Mouse (Mus musculus) stomach, embryonic 15.5 days (tissue): ENCODE measurements around the gene Pde4dip. TPM values are rescaled to one million over a fixed set of nuclear protein-coding genes. Genes with fewer than 3 reads are reported as not detected.

Experiments
- ATAC-seq: fragments of 200-750 bp; cut with Nextera tagmentation; 2 replicates; pipeline ENCODE4 v1.8.0; 2017; ENCODE audit warnings: low read depth, moderate number of reproducible peaks, moderate TSS enrichment; ENCODE audit not compliant: insufficient read depth, low FRiP score
- H3K27ac ChIP-seq: fragments of 300-500 bp; sonication (generic); 2 replicates; pipeline ENCODE4 v1.5.1; 2015; ENCODE audit warnings: mild to moderate bottlenecking, inconsistent platforms
- H3K27me3 ChIP-seq: fragments of 300-500 bp; sonication (generic); replicated peaks from 2 replicates; pipeline ENCODE4 v1.6.1; 2015; ENCODE audit warnings: inconsistent platforms
- H3K36me3 ChIP-seq: fragments of 300-500 bp; sonication (generic); 2 replicates; pipeline ENCODE4 v1.6.1; 2015; ENCODE audit warnings: inconsistent platforms
- H3K4me1 ChIP-seq: fragments of 300-500 bp; sonication (generic); 2 replicates; pipeline ENCODE4 v1.6.1; 2015; ENCODE audit warnings: inconsistent platforms
- H3K4me2 ChIP-seq: fragments of 300-500 bp; sonication (generic); 2 replicates; pipeline ENCODE4 v1.6.1; 2015; ENCODE audit warnings: mild to moderate bottlenecking, inconsistent platforms
- H3K4me3 ChIP-seq: fragments of 300-500 bp; sonication (generic); replicated peaks from 2 replicates; pipeline ENCODE4 v1.5.1; 2015; ENCODE audit warnings: inconsistent platforms
- H3K9ac ChIP-seq: fragments of 300-500 bp; sonication (generic); 2 replicates; pipeline ENCODE4 v1.6.1; 2015; ENCODE audit warnings: inconsistent platforms
- H3K9me3 ChIP-seq: fragments of 300-500 bp; sonication (generic); 2 replicates; pipeline ENCODE4 v1.6.1; 2016; ENCODE audit warnings: inconsistent platforms
- whole genome bisulfite sequencing: fragments of 180-500 bp; shearing (Covaris S2); methylation state at CpG from one replicate; pipeline ENCODE4 v1.1.7; 2015; 5-methylcytosine and 5-hydroxymethylcytosine counted together
- polyA plus RNA-seq: library from polyadenylated mRNA; unstranded; fragments of >200 nt; fragmentation: Nextera tagmentation; extraction: Ambion mirVana; gene quantifications from 2 replicates; pipeline ENCODE4 v1.2.1, GENCODE M21; 2015

The Pde4dip gene
- polyA plus RNA-seq, 1 experiment from 2014 or later = 21.3 TPM

DNA sequence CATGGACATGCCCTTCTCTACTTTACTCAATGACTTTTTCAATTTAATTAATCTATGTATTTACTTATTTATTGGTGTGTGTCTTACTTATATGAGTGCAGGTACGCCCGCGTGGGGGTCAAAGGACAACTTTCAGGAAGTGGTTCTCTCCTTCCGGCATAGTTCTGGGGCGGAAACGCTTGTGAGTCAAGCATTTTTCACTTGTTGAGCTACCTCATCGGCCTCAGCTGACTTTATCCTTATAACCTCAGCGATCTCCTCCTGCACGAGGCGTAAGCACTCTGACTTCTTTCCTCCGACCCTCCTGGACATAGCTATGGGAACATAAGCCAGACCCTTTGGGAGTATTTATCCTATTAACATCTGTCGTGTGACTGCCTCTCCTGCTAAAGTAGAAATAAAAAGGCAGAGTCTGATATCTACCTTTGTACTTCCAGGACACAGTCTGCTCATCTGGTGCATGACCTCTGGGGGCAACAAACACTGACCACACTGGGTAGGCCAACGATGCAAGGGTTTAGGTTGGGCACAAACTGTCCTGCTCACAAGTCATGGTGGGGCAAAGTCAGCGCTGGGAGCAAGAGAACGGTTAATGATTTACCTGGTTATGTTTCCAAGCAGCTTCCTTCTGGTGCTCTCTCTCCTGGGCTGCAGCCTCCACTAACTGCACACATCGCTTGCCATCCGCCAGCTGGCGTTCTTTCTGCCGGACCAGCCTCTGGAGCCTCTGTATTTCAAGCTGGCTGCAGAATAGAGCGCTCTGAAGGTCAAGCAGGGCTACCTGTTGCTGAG is 132.0 kb downstream of the Pde4dip start:
- Histone ChIP-seq H3K4me2 (no peak overlapping the region), H3K4me3 (no peak overlapping the region), H3K9me3 (no peaks in the 10 kb centered on the region), H3K27ac (0 out of 2 replicates have a peak overlapping the region, but pooled peaks have one; percentile 28), H3K9ac (no peak overlapping the region), H3K27me3 (no peaks in the 10 kb centered on the region), H3K36me3 (peaks cover 43% of the 10 kb centered on the region), H3K4me1 (no peaks in the 10 kb centered on the region)
- ATAC-seq = peak; percentile 83
- 77% methylated on average over 20 of the region's 20 CpGs for WGBS

GRCm38 (mm10) chr3:97755411-97755810 is 133.1 kb downstream of the Pde4dip start:
- ATAC-seq = no peak
- Histone ChIP-seq H3K9me3 (no peaks in the 10 kb centered on the region), H3K4me2 (no peak overlapping the region), H3K4me3 (no peak overlapping the region), H3K9ac (no peak overlapping the region), H3K27ac (no peak overlapping the region), H3K27me3 (no peaks in the 10 kb centered on the region), H3K36me3 (peaks cover 50% of the 10 kb centered on the region), H3K4me1 (no peaks in the 10 kb centered on the region)
- 93% methylated on average over 14 of the region's 14 CpGs for WGBS

GRCm38 (mm10) chr3:97752901-97753300 is 135.6 kb downstream of the Pde4dip start:
- Histone ChIP-seq H3K27ac (no peak overlapping the region), H3K4me2 (no peak overlapping the region), H3K36me3 (peaks cover 65% of the 10 kb centered on the region), H3K27me3 (no peaks in the 10 kb centered on the region), H3K4me3 (no peak overlapping the region), H3K9me3 (no peaks in the 10 kb centered on the region), H3K9ac (no peak overlapping the region), H3K4me1 (no peaks in the 10 kb centered on the region)
- 89% methylated on average over 3 of the region's 3 CpGs for WGBS
- ATAC-seq = no peak

DNA sequence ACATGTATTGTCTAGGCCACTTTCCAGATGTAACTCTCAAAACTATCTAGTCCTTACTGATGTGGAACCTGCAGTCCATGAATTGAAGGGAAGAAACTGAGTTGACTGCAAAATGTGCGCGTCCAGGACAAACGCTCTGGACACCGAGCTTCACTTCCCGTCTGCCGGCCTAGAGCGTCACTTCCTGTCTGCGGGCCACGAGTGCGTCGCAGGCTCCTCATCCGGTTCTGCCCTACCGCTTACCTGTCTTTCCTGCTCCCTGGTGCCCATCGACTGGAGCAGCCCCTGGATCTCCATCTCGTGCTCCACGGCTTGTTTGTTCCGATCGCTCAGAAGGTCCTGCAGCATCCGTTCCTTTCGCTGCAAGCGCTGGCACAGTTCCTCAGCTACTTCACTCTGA is 136.9 kb downstream of the Pde4dip start:
- Histone ChIP-seq H3K36me3 (peaks cover 62% of the 10 kb centered on the region), H3K4me1 (no peaks in the 10 kb centered on the region), H3K9me3 (no peaks in the 10 kb centered on the region), H3K27me3 (no peaks in the 10 kb centered on the region), H3K4me3 (no peak overlapping the region), H3K27ac (no peak overlapping the region), H3K9ac (no peak overlapping the region), H3K4me2 (no peak overlapping the region)
- ATAC-seq = no peak
- WGBS = 91% methylated on average over 21 of the region's 21 CpGs

GRCm38 (mm10) chr3:97748789-97749188 is 139.7 kb downstream of the Pde4dip start:
- H3K27ac ChIP-seq = no peak overlapping the region
- H3K36me3 ChIP-seq = peaks cover 62% of the 10 kb centered on the region
- 81% methylated on average over 10 of the region's 10 CpGs for WGBS
- ATAC-seq = no peak
- H3K9me3 ChIP-seq = no peaks in the 10 kb centered on the region
- no peak overlapping the region for H3K4me3 ChIP-seq
- H3K4me2 ChIP-seq = no peak overlapping the region
- H3K9ac ChIP-seq = no peak overlapping the region
- H3K27me3 ChIP-seq = no peaks in the 10 kb centered on the region
- H3K4me1 ChIP-seq = no peaks in the 10 kb centered on the region

DNA sequence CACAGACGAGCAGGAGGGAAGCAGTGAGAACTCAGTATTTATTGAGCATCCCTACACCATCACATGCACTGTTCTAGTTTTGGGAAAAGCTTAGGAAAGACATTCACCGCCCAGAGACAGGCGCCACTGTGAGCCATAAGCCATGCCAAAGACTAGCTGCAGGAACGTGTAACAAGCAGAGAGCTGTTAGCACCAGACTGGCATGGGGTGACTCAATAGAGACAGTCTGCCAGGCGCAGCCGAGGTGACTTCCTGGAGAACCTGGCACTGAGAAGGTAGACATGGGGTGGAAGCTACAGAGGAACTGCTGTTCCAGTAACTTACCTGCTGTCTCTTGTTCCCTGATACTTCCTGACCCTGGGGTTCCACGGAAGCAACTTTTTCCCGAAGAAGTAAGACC is 145.7 kb downstream of the Pde4dip start:
- Histone ChIP-seq H3K9ac (no peak overlapping the region), H3K4me2 (no peak overlapping the region), H3K36me3 (peaks cover 48% of the 10 kb centered on the region), H3K4me3 (no peak overlapping the region), H3K27me3 (no peaks in the 10 kb centered on the region), H3K27ac (no peak overlapping the region), H3K9me3 (no peaks in the 10 kb centered on the region), H3K4me1 (no peaks in the 10 kb centered on the region)
- ATAC-seq = no peak
- 90% methylated on average over 8 of the region's 8 CpGs for WGBS

- no peaks in the 10 kb centered on the region for H3K27me3 ChIP-seq
- ATAC-seq = no peak
- no peak overlapping the region for H3K9ac ChIP-seq
- no peak overlapping the region for H3K4me3 ChIP-seq
- H3K4me1 ChIP-seq = no peaks in the 10 kb centered on the region
- H3K27ac ChIP-seq = no peak overlapping the region
- no peaks in the 10 kb centered on the region for H3K9me3 ChIP-seq
- no peak overlapping the region for H3K4me2 ChIP-seq
- 55% methylated on average over 5 of the region's 5 CpGs for WGBS
- H3K36me3 ChIP-seq = peaks cover 2% of the 10 kb centered on the region; the same call in 1 of the 2 replicates
Observed at GRCm38 (mm10) chr3:97735575-97735974, 152.9 kb downstream of the Pde4dip start.

GRCm38 (mm10) chr3:97734259-97734658 is 154.2 kb downstream of the Pde4dip start:
- ATAC-seq = no peak
- Histone ChIP-seq H3K4me1 (no peaks in the 10 kb centered on the region), H3K27me3 (no peaks in the 10 kb centered on the region), H3K27ac (no peak overlapping the region), H3K9ac (no peak overlapping the region), H3K4me2 (no peak overlapping the region), H3K36me3 (no peaks in the 10 kb centered on the region), H3K4me3 (no peak overlapping the region), H3K9me3 (no peaks in the 10 kb centered on the region)
- WGBS = 67% methylated on average over 4 of the region's 4 CpGs

- Histone ChIP-seq H3K9me3 (no peaks in the 10 kb centered on the region), H3K27ac (no peak overlapping the region), H3K4me1 (no peaks in the 10 kb centered on the region), H3K9ac (no peak overlapping the region), H3K36me3 (no peaks in the 10 kb centered on the region), H3K4me2 (no peak overlapping the region), H3K4me3 (no peak overlapping the region), H3K27me3 (no peaks in the 10 kb centered on the region)
- 87% methylated on average over 6 of the region's 6 CpGs for WGBS
- ATAC-seq = no peak
Observed at GRCm38 (mm10) chr3:97732622-97733021, 155.9 kb downstream of the Pde4dip start.

GRCm38 (mm10) chr3:97730624-97731023 is 157.9 kb downstream of the Pde4dip start:
- H3K27me3 ChIP-seq = no peaks in the 10 kb centered on the region
- no peak overlapping the region for H3K9ac ChIP-seq
- no peaks in the 10 kb centered on the region for H3K36me3 ChIP-seq
- no peak for ATAC-seq
- no peak overlapping the region for H3K27ac ChIP-seq
- H3K9me3 ChIP-seq = no peaks in the 10 kb centered on the region
- WGBS = 88% methylated on average over 7 of the region's 7 CpGs
- no peaks in the 10 kb centered on the region for H3K4me1 ChIP-seq
- no peak overlapping the region for H3K4me2 ChIP-seq
- H3K4me3 ChIP-seq = no peak overlapping the region

- Histone ChIP-seq H3K36me3 (no peaks in the 10 kb centered on the region), H3K4me2 (no peak overlapping the region), H3K4me3 (no peak overlapping the region), H3K9ac (no peak overlapping the region), H3K27ac (no peak overlapping the region), H3K9me3 (no peaks in the 10 kb centered on the region), H3K27me3 (no peaks in the 10 kb centered on the region), H3K4me1 (no peaks in the 10 kb centered on the region)
- 65% methylated on average over 3 of the region's 3 CpGs for WGBS
- no peak for ATAC-seq
Observed at GRCm38 (mm10) chr3:97730131-97730530, 158.4 kb downstream of the Pde4dip start.

DNA sequence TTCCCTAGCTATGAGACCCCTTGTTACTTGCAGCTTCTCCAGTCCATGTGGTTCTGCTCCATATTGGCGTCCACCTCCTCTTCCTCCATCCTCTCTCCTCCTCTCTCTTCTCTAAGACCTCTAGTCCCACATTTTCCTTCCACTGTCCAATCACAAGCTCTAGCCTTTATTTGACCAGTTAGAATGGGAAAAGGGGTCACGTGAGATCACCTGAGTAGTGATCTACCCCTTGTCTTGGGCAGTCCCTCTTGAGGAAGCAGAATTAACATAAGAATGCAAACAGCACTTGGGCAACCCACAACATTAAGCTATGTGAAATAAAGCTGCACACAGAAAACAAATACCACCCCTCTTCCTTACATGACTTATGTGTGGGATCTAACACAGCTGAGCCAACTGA is 160.7 kb downstream of the Pde4dip start:
- 79% methylated on average over 2 of the region's 2 CpGs for WGBS
- no peak for ATAC-seq
- no peaks in the 10 kb centered on the region for H3K36me3 ChIP-seq
- no peak overlapping the region for H3K4me3 ChIP-seq
- no peaks in the 10 kb centered on the region for H3K27me3 ChIP-seq
- H3K4me1 ChIP-seq = no peaks in the 10 kb centered on the region
- H3K27ac ChIP-seq = no peak overlapping the region
- H3K4me2 ChIP-seq = no peak overlapping the region
- H3K9ac ChIP-seq = no peak overlapping the region
- H3K9me3 ChIP-seq = no peaks in the 10 kb centered on the region

DNA sequence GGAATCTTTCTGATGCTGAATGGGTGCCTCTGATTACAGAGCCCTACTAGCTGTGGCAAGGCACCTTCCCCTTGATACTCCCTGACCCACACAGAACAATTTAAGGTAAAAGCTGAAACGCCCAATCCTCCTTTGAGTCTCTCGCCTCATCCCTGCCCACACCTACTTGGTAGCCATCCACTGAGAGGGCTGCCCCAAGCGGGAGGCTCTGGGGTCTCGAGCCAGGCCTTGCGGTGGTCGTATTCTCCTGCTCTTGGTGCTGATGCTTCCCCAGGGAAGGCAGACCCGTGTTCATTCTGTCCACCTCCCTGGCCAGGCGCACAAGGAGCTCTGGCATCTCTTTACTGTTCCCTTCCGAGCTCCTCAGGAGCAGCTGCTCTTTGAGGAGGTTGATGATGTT is 169.4 kb downstream of the Pde4dip start:
- no peaks in the 10 kb centered on the region for H3K4me1 ChIP-seq
- no peak for ATAC-seq
- 80% methylated on average over 9 of the region's 9 CpGs for WGBS

More for the DNA sequence above, 169.4 kb downstream of the Pde4dip start:
- no peaks in the 10 kb centered on the region for H3K36me3 ChIP-seq
- H3K9ac ChIP-seq = no peak overlapping the region
- H3K27ac ChIP-seq = no peak overlapping the region
- no peak overlapping the region for H3K4me3 ChIP-seq
- no peaks in the 10 kb centered on the region for H3K27me3 ChIP-seq
- no peaks in the 10 kb centered on the region for H3K9me3 ChIP-seq
- H3K4me2 ChIP-seq = no peak overlapping the region
